Mouse (Mus musculus): ENCODE data around the gene Frmd4b. TPM values are rescaled to one million over a fixed set of nuclear protein-coding genes. Genes with fewer than 3 reads are reported as not detected.

Frmd4b gene
- polyA plus RNA-seq, 1 experiment from 2014 or later, result 16.5 TPM

GRCm38 (mm10) chr6:97519553-97519952, 97.8 kb downstream of the Frmd4b start:
- WGBS, result 75% methylated on average over 10 of the region's 10 CpGs
- Histone ChIP-seq H3K4me1 (peaks cover 10% of the 10 kb centered on the region; the same call in 1 of the 2 replicates), H3K4me2 (replicated peaks) (no peak overlapping the region), H3K36me3 (no peaks in the 10 kb centered on the region), H3K9me3 (no peaks in the 10 kb centered on the region), H3K4me3 (no peak overlapping the region), H3K27ac (no peak overlapping the region), H3K27me3 (0 out of 2 replicates have a peak, but pooled peaks cover 1% of the 10 kb centered on the region), H3K9ac (no peak overlapping the region)
- no peak for ATAC-seq (ENCODE audit: insufficient number of reproducible peaks, insufficient read depth, low FRiP score, low TSS enrichment)

GRCm38 (mm10) chr6:97518467-97518866, 98.9 kb downstream of the Frmd4b start:
- 14% methylated on average over 2 of the region's 2 CpGs for WGBS

GRCm38 (mm10) chr6:97517616-97518235, 99.6 kb downstream of the Frmd4b start:
- no peak overlapping the region for H3K9ac ChIP-seq
- no peaks in the 10 kb centered on the region for H3K9me3 ChIP-seq
- no peak overlapping the region for H3K4me2 ChIP-seq (replicated peaks)
- H3K36me3 ChIP-seq, result no peaks in the 10 kb centered on the region
- no peak overlapping the region for H3K4me3 ChIP-seq
- 54% methylated on average over 12 of the region's 12 CpGs for WGBS
- no peak overlapping the region for H3K27ac ChIP-seq
- H3K4me1 ChIP-seq, result peaks cover 7% of the 10 kb centered on the region; the same call in 1 of the 2 replicates
- no peak for ATAC-seq (ENCODE audit: insufficient number of reproducible peaks, insufficient read depth, low FRiP score, low TSS enrichment)
- H3K27me3 ChIP-seq, result no peaks in the 10 kb centered on the region

More at GRCm38 (mm10) chr6:97518467-97518866, 98.9 kb downstream of the Frmd4b start:
- Histone ChIP-seq H3K4me2 (replicated peaks) (no peak overlapping the region), H3K9me3 (no peaks in the 10 kb centered on the region), H3K4me3 (no peak overlapping the region), H3K27me3 (no peaks in the 10 kb centered on the region), H3K36me3 (no peaks in the 10 kb centered on the region), H3K9ac (no peak overlapping the region), H3K27ac (no peak overlapping the region), H3K4me1 (peaks cover 10% of the 10 kb centered on the region; the same call in 1 of the 2 replicates)
- no peak for ATAC-seq (ENCODE audit: insufficient number of reproducible peaks, insufficient read depth, low FRiP score, low TSS enrichment)

- no peaks in the 10 kb centered on the region for H3K36me3 ChIP-seq
- H3K27me3 ChIP-seq, result no peaks in the 10 kb centered on the region
- H3K4me1 ChIP-seq, result peaks cover 7% of the 10 kb centered on the region; the same call in 1 of the 2 replicates
- ATAC-seq (ENCODE audit: insufficient number of reproducible peaks, insufficient read depth, low FRiP score, low TSS enrichment), result no peak
- H3K4me3 ChIP-seq, result no peak overlapping the region
- 86% methylated on average over 5 of the region's 5 CpGs for WGBS
- no peak overlapping the region for H3K27ac ChIP-seq
- no peak overlapping the region for H3K4me2 ChIP-seq (replicated peaks)
- no peaks in the 10 kb centered on the region for H3K9me3 ChIP-seq
- H3K9ac ChIP-seq, result no peak overlapping the region
These were observed 100.4 kb downstream of the Frmd4b start for GRCm38 (mm10) chr6:97516941-97517340.

GRCm38 (mm10) chr6:97510771-97511170, 106.6 kb downstream of the Frmd4b start:
- no peak overlapping the region for H3K4me2 ChIP-seq (replicated peaks)
- no peaks in the 10 kb centered on the region for H3K4me1 ChIP-seq
- H3K27me3 ChIP-seq, result no peaks in the 10 kb centered on the region
- no peaks in the 10 kb centered on the region for H3K36me3 ChIP-seq
- 53% methylated on average over 8 of the region's 8 CpGs for WGBS
- H3K9ac ChIP-seq, result no peak overlapping the region
- no peaks in the 10 kb centered on the region for H3K9me3 ChIP-seq
- H3K4me3 ChIP-seq, result no peak overlapping the region
- ATAC-seq (ENCODE audit: insufficient number of reproducible peaks, insufficient read depth, low FRiP score, low TSS enrichment), result no peak
- H3K27ac ChIP-seq, result no peak overlapping the region

- ATAC-seq (ENCODE audit: insufficient number of reproducible peaks, insufficient read depth, low FRiP score, low TSS enrichment), result no peak
- Histone ChIP-seq H3K27ac (no peak overlapping the region), H3K4me3 (no peak overlapping the region), H3K4me2 (replicated peaks) (no peak overlapping the region), H3K9me3 (no peaks in the 10 kb centered on the region), H3K36me3 (no peaks in the 10 kb centered on the region), H3K27me3 (no peaks in the 10 kb centered on the region), H3K9ac (no peak overlapping the region), H3K4me1 (no peaks in the 10 kb centered on the region)
- 84% methylated on average over 10 of the region's 10 CpGs for WGBS
These were observed 107.9 kb downstream of the Frmd4b start for GRCm38 (mm10) chr6:97509434-97509833.

- no peak overlapping the region for H3K4me3 ChIP-seq
- H3K4me2 ChIP-seq (replicated peaks), result no peak overlapping the region
- no peaks in the 10 kb centered on the region for H3K27me3 ChIP-seq
- no peak overlapping the region for H3K27ac ChIP-seq
- 70% methylated on average over 6 of the region's 6 CpGs for WGBS
- no peak overlapping the region for H3K9ac ChIP-seq
- no peaks in the 10 kb centered on the region for H3K36me3 ChIP-seq
- no peak for ATAC-seq (ENCODE audit: insufficient number of reproducible peaks, insufficient read depth, low FRiP score, low TSS enrichment)
- H3K4me1 ChIP-seq, result no peaks in the 10 kb centered on the region
- no peaks in the 10 kb centered on the region for H3K9me3 ChIP-seq
These were observed 108.9 kb downstream of the Frmd4b start for GRCm38 (mm10) chr6:97508480-97508879.

- H3K4me1 ChIP-seq, result no peaks in the 10 kb centered on the region
- ATAC-seq (ENCODE audit: insufficient number of reproducible peaks, insufficient read depth, low FRiP score, low TSS enrichment), result no peak
- H3K27me3 ChIP-seq, result no peaks in the 10 kb centered on the region
- no peak overlapping the region for H3K4me2 ChIP-seq (replicated peaks)
- WGBS, result 95% methylated on average over 3 of the region's 3 CpGs
- no peak overlapping the region for H3K9ac ChIP-seq
- H3K27ac ChIP-seq, result no peak overlapping the region
- no peaks in the 10 kb centered on the region for H3K9me3 ChIP-seq
- H3K36me3 ChIP-seq, result no peaks in the 10 kb centered on the region
- no peak overlapping the region for H3K4me3 ChIP-seq
These were observed 109.4 kb downstream of the Frmd4b start for GRCm38 (mm10) chr6:97507893-97508292.

- no peak overlapping the region for H3K27ac ChIP-seq
- no peaks in the 10 kb centered on the region for H3K9me3 ChIP-seq
- no peaks in the 10 kb centered on the region for H3K4me1 ChIP-seq
- H3K4me2 ChIP-seq (replicated peaks), result no peak overlapping the region
- H3K4me3 ChIP-seq, result no peak overlapping the region
- ATAC-seq (ENCODE audit: insufficient number of reproducible peaks, insufficient read depth, low FRiP score, low TSS enrichment), result no peak
- H3K9ac ChIP-seq, result no peak overlapping the region
- H3K27me3 ChIP-seq, result no peaks in the 10 kb centered on the region
- 61% methylated on average over 15 of the region's 15 CpGs for WGBS
- H3K36me3 ChIP-seq, result no peaks in the 10 kb centered on the region
These were observed 111.1 kb downstream of the Frmd4b start for GRCm38 (mm10) chr6:97506141-97506650.

GRCm38 (mm10) chr6:97504673-97505072, 112.7 kb downstream of the Frmd4b start:
- no peaks in the 10 kb centered on the region for H3K4me1 ChIP-seq
- no peaks in the 10 kb centered on the region for H3K27me3 ChIP-seq
- H3K4me3 ChIP-seq, result no peak overlapping the region
- no peaks in the 10 kb centered on the region for H3K36me3 ChIP-seq
- 88% methylated on average over 5 of the region's 5 CpGs for WGBS
- H3K27ac ChIP-seq, result no peak overlapping the region
- H3K9me3 ChIP-seq, result no peaks in the 10 kb centered on the region
- no peak overlapping the region for H3K4me2 ChIP-seq (replicated peaks)
- no peak overlapping the region for H3K9ac ChIP-seq
- no peak for ATAC-seq (ENCODE audit: insufficient number of reproducible peaks, insufficient read depth, low FRiP score, low TSS enrichment)

GRCm38 (mm10) chr6:97501000-97501399, 116.3 kb downstream of the Frmd4b start:
- H3K9ac ChIP-seq, result no peak overlapping the region
- no peaks in the 10 kb centered on the region for H3K36me3 ChIP-seq
- H3K4me2 ChIP-seq (replicated peaks), result no peak overlapping the region
- 85% methylated on average over 7 of the region's 7 CpGs for WGBS
- H3K4me3 ChIP-seq, result no peak overlapping the region
- no peaks in the 10 kb centered on the region for H3K4me1 ChIP-seq
- H3K27ac ChIP-seq, result no peak overlapping the region
- no peak for ATAC-seq (ENCODE audit: insufficient number of reproducible peaks, insufficient read depth, low FRiP score, low TSS enrichment)
- H3K9me3 ChIP-seq, result no peaks in the 10 kb centered on the region
- no peaks in the 10 kb centered on the region for H3K27me3 ChIP-seq

GRCm38 (mm10) chr6:97500246-97500645, 117.1 kb downstream of the Frmd4b start:
- no peaks in the 10 kb centered on the region for H3K36me3 ChIP-seq
- WGBS, result 84% methylated on average over 6 of the region's 6 CpGs
- no peaks in the 10 kb centered on the region for H3K4me1 ChIP-seq
- H3K9me3 ChIP-seq, result no peaks in the 10 kb centered on the region
- no peak for ATAC-seq (ENCODE audit: insufficient number of reproducible peaks, insufficient read depth, low FRiP score, low TSS enrichment)
- H3K27ac ChIP-seq, result no peak overlapping the region
- no peak overlapping the region for H3K4me3 ChIP-seq
- H3K9ac ChIP-seq, result no peak overlapping the region
- no peak overlapping the region for H3K4me2 ChIP-seq (replicated peaks)
- no peaks in the 10 kb centered on the region for H3K27me3 ChIP-seq
